Mouse (Mus musculus) myocyte (in vitro differentiated cells): ENCODE results near the gene Zfp324.

Experiments used
- CEBPB ChIP-seq: IDR thresholded peaks from 2 replicates; pipeline ENCODE4 v1.6.1; 2011; ENCODE audit warnings: mild to moderate bottlenecking, moderate library complexity; ENCODE audit not compliant: poor library complexity, insufficient read depth, severe bottlenecking
- E2F4 ChIP-seq: IDR thresholded peaks from one replicate; pipeline ENCODE4 v1.6.1; 2011; ENCODE audit warnings: mild to moderate bottlenecking, control low read depth, moderate library complexity; ENCODE audit not compliant: insufficient read depth
- MAX ChIP-seq: IDR thresholded peaks from one replicate; pipeline ENCODE4 v1.6.1; 2011; ENCODE audit warnings: low read depth, mild to moderate bottlenecking, control low read depth
- POLR2A ChIP-seq: IDR thresholded peaks from one replicate; pipeline ENCODE4 v1.6.1; 2011; ENCODE audit warnings: low read depth, mild to moderate bottlenecking, control low read depth, moderate library complexity; ENCODE audit not compliant: insufficient read length
- TCF12 ChIP-seq: IDR thresholded peaks from one replicate; pipeline ENCODE4 v1.6.1; 2011; ENCODE audit warnings: mild to moderate bottlenecking, control low read depth; ENCODE audit not compliant: poor library complexity, insufficient read depth, severe bottlenecking
- USF1 ChIP-seq: IDR thresholded peaks from one replicate; pipeline ENCODE4 v1.6.1; 2011; ENCODE audit warnings: low read depth, mild to moderate bottlenecking, control low read depth, moderate library complexity

DNA sequence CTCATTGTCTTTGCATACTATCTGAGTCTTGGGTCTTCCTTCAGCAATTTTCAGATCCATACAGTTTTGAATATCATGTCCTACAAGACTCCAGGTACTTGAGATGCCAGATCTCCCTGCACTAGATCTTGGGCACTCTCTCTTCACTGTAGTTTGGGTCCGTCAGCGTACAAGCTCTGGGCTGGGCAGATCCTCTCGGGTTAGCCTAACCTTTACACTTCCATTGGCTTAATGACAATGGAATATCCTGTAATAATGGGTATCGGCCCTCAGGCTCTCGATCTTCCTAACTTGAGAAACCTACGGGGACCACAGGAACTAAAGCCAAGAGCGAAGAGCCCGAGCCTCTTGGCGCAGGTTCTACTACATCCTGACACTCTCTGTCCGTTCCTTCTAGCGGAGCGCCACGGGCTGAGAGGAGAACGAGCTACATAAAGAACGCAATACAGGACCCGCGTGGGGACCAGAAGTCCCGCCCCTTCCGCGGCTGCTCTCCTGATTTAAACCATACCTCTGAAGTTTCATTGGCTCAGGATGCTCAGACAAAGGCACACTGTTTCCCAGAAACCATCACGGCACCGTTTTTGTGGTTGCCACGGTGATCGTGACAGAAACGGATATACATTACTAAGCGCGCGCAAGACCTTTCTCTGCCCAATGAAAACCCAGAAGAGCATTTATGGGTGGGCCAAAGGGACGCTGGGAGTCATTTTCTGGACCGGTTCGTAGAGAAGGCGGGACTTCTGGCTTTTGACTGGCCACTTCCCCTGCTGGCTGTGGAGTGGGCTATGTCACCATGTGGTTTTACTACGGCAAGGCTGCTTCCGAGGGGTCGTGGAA lies 16.4 kb upstream of the Zfp324 start:
- TF ChIP-seq TCF12 (no peak), POLR2A (peak; percentile 67), MAX (no peak), E2F4 (no peak), USF1 (no peak), CEBPB (no peak)
